ENCODE assay signal across 11 mouse cellular contexts in the genomic region with DNA sequence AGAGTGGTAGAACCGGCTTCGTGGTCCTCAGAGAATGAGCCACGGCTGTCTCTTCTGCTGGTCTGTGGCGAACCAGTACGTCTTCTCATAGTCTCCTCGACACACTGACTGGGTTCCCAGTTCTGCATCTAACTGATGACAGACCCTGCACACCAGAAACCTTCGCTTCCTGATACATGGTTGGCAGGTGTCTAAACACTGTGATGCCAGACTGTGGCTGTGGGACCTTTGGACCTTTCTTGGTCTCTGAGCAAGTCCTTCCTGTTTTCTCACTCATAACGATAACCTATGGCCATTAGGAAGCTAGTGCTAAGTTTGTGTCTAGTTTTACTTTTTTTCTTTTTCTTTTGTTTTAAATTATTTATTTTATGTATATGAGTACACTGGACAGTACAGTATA.
"Had no signal": no experiment of that assay in that cellular context is flagged by ENCODE, and none has a peak within 500 bp of the region (broad histone marks: within the 10 kb centered on the region; RNA-seq: fewer than 3 reads in every experiment).

No protein-coding gene starts in this region.

- H3K4me3 ChIP-seq: myocyte had no signal

- H3K27ac ChIP-seq: neural tube, embryonic 15.5 days had no signal

- H3K36me3 ChIP-seq: limb, embryonic 10.5 days had no signal

- H3K9me3 ChIP-seq: limb, embryonic 10.5 days; midbrain, embryonic 10.5 days; neural tube, embryonic 15.5 days had no signal

- H3K9ac ChIP-seq: neural tube, embryonic 15.5 days had no signal

- DNase-seq: kidney, adult 18-20 months; kidney, postnatal 10 days; kidney, postnatal 4 days; lung, adult 18-20 months; midbrain, embryonic 14.5 days; spleen, adult 18-20 months; thymus, postnatal 4 days had no signal
